Mouse (Mus musculus) kidney, adult 10 weeks (tissue): ENCODE results near the gene Dera. TPM values are rescaled to one million over a fixed set of nuclear protein-coding genes. Genes with fewer than 3 reads are reported as not detected.

ENCODE experiments used
- polyA plus RNA-seq: library from polyadenylated mRNA; stranded (reverse); fragments of 350-450 nt; fragmentation: Illumina TruSeq; extraction: RNeasy Lipid Tissue Mini Kit (QIAGEN cat#74804); gene quantifications from one replicate; pipeline ENCODE4 v1.2.3, GENCODE M21; 2014; ENCODE audit warnings: low read depth, low replicate concordance

Dera gene
- 117 TPM for polyA plus RNA-seq

GRCm38 (mm10) chr6:137754056-137754856 is at the start of gene Dera:
TSS of gene Dera (plus strand) at chr6:137754546.

GRCm38 (mm10) chr6:137734846-137735609 is 19.3 kb upstream of the Dera start, which contains the start of gene Strap:
TSS of gene Strap (plus strand) at chr6:137735078.

Other genes starting within 250 kb of the Dera start
- 124 TPM for gene Eps8, start 99.7 kb upstream of the Dera start, polyA plus RNA-seq
- gene Strap, start 19.5 kb upstream of the Dera start, polyA plus RNA-seq = 160 TPM